Comparison of ENCODE assay signal across 8 mouse cellular contexts in the genomic region with DNA sequence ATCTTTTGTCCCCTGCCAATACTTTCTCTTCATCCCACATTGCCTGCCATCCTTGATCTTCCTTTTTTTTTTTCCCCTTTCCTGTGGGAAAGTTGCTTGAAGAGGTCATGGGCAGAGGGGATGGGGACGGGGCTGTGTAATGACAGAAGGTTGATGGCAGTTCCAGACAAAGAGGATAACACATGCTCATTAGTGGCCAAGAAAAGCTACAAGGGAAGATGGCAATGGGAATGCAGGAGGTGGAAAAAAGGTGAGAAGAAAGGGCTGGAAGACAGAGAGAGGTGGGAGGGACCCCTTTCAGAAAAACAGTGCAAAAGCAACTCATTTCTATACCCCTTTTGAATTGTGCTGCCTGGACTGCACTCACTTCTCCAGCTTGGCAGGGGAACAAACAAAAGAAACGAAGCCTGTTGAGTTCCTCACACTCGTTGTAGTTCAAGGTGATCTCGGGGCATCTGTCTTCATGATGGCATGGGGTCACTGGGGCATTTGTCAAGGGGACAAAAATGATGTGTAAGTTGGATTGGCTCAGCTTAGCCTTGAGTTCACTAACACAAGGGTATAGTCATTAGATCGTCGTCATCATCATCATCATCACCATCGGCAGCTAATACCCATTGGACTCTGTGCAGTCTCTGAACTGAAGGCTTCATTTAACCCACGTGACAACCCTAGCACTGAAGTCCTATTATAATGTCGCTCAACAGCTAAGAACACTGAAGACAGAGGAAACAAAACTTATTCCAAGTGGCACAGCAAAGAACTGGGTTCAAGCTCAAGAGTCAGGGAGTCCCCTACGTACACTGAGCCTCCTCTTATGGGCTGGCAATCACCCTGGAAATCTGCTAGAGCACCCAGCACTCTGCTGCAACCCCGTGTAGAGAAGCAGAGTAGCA. TPM values are rescaled to one million over a fixed set of nuclear protein-coding genes. Genes with fewer than 3 reads are reported as not detected.
DNase-seq lines count a peak whose midpoint lies in the region; ATAC-seq lines count a peak whose summit lies in the region.
"Had no signal": no experiment of that assay in that cellular context is flagged by ENCODE, and none has a peak within 500 bp of the region (broad histone marks: within the 10 kb centered on the region; RNA-seq: fewer than 3 reads in every experiment).

No protein-coding gene starts in this region.

- H3K9me3 ChIP-seq in lung, embryonic 15.5 days, result no peaks in the 10 kb centered on the region
- H3K9me3 ChIP-seq in hindbrain, embryonic 12.5 days (replicated peaks), result no peaks in the 10 kb centered on the region; the same call in 1 of the 2 replicates
- H3K9me3 ChIP-seq in midbrain, embryonic 11.5 days (ENCODE audit: control insufficient read depth, low read length), result no peaks in the 10 kb centered on the region

- no peak for DNase-seq in lung, postnatal 4 days
- peak; percentile 91 for DNase-seq in midbrain, embryonic 11.5 days (ENCODE audit: low spot score, missing footprints)
- no peak for DNase-seq in c-Kit-positive CD71-positive TER-119-positive erythroid progenitor cells, embryonic 14.5 days (ENCODE audit: low spot score)
- no peak for DNase-seq in cerebellum, adult 9-10 months
- DNase-seq in urinary bladder, postnatal 36 days (ENCODE audit: low spot score in 2 of 2), result no peak

- ATAC-seq in lung, embryonic 15.5 days (ENCODE audit: borderline replicate concordance, extremely low read depth, low FRiP score, low TSS enrichment), result no peak
- ATAC-seq in hindbrain, embryonic 12.5 days (ENCODE audit: low FRiP score), result peak; percentile 49
- ATAC-seq in midbrain, embryonic 11.5 days (ENCODE audit: low FRiP score), result peak; percentile 63
- ATAC-seq: Patski had no signal

- WGBS in lung, embryonic 15.5 days, result 71% methylated on average over 11 of the region's 11 CpGs
- WGBS in hindbrain, embryonic 12.5 days, result 32% methylated on average over 11 of the region's 11 CpGs
- 31% methylated on average over 11 of the region's 11 CpGs for WGBS in midbrain, embryonic 11.5 days

- H3K27ac ChIP-seq in lung, embryonic 15.5 days, result peak overlapping the region; percentile 95
- H3K27ac ChIP-seq in hindbrain, embryonic 12.5 days, result peak overlapping the region; percentile 89
- H3K27ac ChIP-seq in midbrain, embryonic 11.5 days (ENCODE audit: low read depth, low read length), result peak overlapping the region; percentile 94

- peaks cover 55% of the 10 kb centered on the region for H3K4me1 ChIP-seq in lung, embryonic 15.5 days
- peaks cover 79% of the 10 kb centered on the region for H3K4me1 ChIP-seq in hindbrain, embryonic 12.5 days
- peaks cover 75% of the 10 kb centered on the region for H3K4me1 ChIP-seq in midbrain, embryonic 11.5 days (ENCODE audit: control insufficient read depth, insufficient read depth, low read length)

- H3K27me3 ChIP-seq in lung, embryonic 15.5 days, result no peaks in the 10 kb centered on the region
- no peaks in the 10 kb centered on the region for H3K27me3 ChIP-seq in hindbrain, embryonic 12.5 days
- no peaks in the 10 kb centered on the region for H3K27me3 ChIP-seq in midbrain, embryonic 11.5 days (ENCODE audit: control insufficient read depth, insufficient read depth, low read length)
- H3K27me3 ChIP-seq: Patski had no signal

- H3K4me3 ChIP-seq in lung, embryonic 15.5 days, result no peak overlapping the region
- no peak overlapping the region for H3K4me3 ChIP-seq in hindbrain, embryonic 12.5 days
- no peak overlapping the region for H3K4me3 ChIP-seq in midbrain, embryonic 11.5 days (ENCODE audit: low read depth, low read length)

- no peak overlapping the region for H3K4me2 ChIP-seq in lung, embryonic 15.5 days
- H3K4me2 ChIP-seq in hindbrain, embryonic 12.5 days (replicated peaks), result peak overlapping the region; percentile 32
- H3K4me2 ChIP-seq in midbrain, embryonic 11.5 days, result peak overlapping the region; percentile 43

- no peak overlapping the region; the same call in 1 of the 2 replicates for H3K9ac ChIP-seq in lung, embryonic 15.5 days
- peak overlapping the region; percentile 32; the same call in 1 of the 2 replicates for H3K9ac ChIP-seq in hindbrain, embryonic 12.5 days
- H3K9ac ChIP-seq in midbrain, embryonic 11.5 days (ENCODE audit: low read length), result peak overlapping the region; percentile 34; the same call in 1 of the 2 replicates

- H3K36me3 ChIP-seq in lung, embryonic 15.5 days, result peaks cover 22% of the 10 kb centered on the region
- H3K36me3 ChIP-seq in hindbrain, embryonic 12.5 days, result peaks cover 36% of the 10 kb centered on the region
- H3K36me3 ChIP-seq in midbrain, embryonic 11.5 days (ENCODE audit: control insufficient read depth, insufficient read depth, low read length), result peaks cover 19% of the 10 kb centered on the region

RNA-seq across cellular contexts. Expression of gene Dtx4, which starts 11.3 kb away (rescaled TPM):
- polyA plus RNA-seq in lung, embryonic 15.5 days (2015; fragmentation: Nextera tagmentation; extraction: Ambion mirVana), result 16.1 and 16.5 TPM in 2 replicates
- 56.7 and 58.6 TPM in 2 replicates for polyA plus RNA-seq in hindbrain, embryonic 12.5 days (2016; fragmentation: Nextera tagmentation; extraction: Ambion mirVana)
- 62.0 and 64.3 TPM in 2 replicates for polyA plus RNA-seq in midbrain, embryonic 11.5 days (2014; fragmentation: Nextera tagmentation; extraction: Ambion mirVana)

RNA-seq across cellular contexts. Expression of gene Mpeg1, which starts 29.3 kb away (rescaled TPM):
- polyA plus RNA-seq in lung, embryonic 15.5 days (2015; fragmentation: Nextera tagmentation; extraction: Ambion mirVana), result 0.67 and 1.0 TPM in 2 replicates
- 0.70 and 0.75 TPM in 2 replicates for polyA plus RNA-seq in hindbrain, embryonic 12.5 days (2016; fragmentation: Nextera tagmentation; extraction: Ambion mirVana)
- 0.90 and 1.1 TPM in 2 replicates for polyA plus RNA-seq in midbrain, embryonic 11.5 days (2014; fragmentation: Nextera tagmentation; extraction: Ambion mirVana)

RNA-seq across cellular contexts. Expression of gene Fam111a, which starts 55.6 kb away (rescaled TPM):
- 32.0 TPM in 2 replicates for polyA plus RNA-seq in lung, embryonic 15.5 days (2015; fragmentation: Nextera tagmentation; extraction: Ambion mirVana)
- 15.6 and 17.2 TPM in 2 replicates for polyA plus RNA-seq in hindbrain, embryonic 12.5 days (2016; fragmentation: Nextera tagmentation; extraction: Ambion mirVana)
- polyA plus RNA-seq in midbrain, embryonic 11.5 days (2014; fragmentation: Nextera tagmentation; extraction: Ambion mirVana), result 27.4 and 31.1 TPM in 2 replicates
